8 mouse cellular contexts compared by ENCODE assay signal in the genomic region with DNA sequence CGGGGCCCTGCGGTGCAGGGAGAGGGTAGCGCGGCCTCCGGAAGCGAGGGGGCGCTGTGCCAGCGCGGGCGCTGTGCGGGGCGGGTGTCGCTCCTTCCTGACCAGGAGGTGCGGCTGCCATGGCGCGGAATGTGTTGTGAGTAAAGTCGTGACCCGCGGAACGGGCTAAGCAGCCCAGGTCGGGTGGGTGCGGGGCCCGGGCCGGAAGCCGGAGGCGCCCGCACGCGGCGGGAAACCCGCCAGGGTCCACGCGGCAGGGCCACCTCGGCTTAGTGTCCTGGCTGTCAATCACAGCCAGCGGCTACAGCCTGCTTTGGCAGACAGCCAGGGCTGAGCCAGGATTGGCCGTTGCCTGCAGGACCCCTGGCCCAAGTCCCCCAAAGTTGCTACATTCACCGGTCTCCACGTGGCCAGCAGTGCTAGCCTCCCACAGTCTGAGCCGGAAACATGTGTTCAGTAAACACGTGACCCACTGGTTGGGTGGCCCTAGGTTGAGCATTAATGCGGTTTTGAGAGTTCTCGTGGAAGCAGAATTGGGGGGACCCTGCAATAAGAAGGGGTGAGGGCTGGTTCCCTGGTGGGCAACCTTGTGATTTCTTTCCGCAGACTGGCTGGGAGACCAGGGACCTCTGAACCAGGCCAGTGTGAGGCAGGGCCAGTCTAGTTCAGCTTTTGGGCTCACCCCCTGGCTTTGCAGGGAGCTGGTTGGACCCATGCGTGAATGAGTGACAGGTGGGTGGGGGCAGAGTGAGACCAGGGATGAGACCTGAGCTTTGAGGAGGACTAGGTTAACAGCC. TPM values are rescaled to one million over a fixed set of nuclear protein-coding genes. Genes with fewer than 3 reads are reported as not detected.
DNase-seq lines count a peak whose midpoint lies in the region; ATAC-seq lines count a peak whose summit lies in the region.

No protein-coding gene starts in this region.

- DNase-seq in T-cell, adult 2 months (ENCODE audit: low spot score) = peak; percentile 88
- peak; percentile 95 to 96 for DNase-seq in cerebellum, postnatal 25 days
- peak; percentile 82 to 84 for DNase-seq in frontal cortex, postnatal 36 days (ENCODE audit: low spot score in 2 of 2)
- peak; percentile 70 for DNase-seq in left cerebral cortex, adult 11 months (ENCODE audit: low spot score)
- DNase-seq in lung, postnatal 36 days = peak; percentile 88
- peak; percentile 91 for DNase-seq in retina, embryonic 14.5 days (ENCODE audit: low spot score)
- peak; percentile 82 to 85 for DNase-seq in thymus, postnatal 36 days

- peak overlapping the region; percentile 87 for H3K4me3 ChIP-seq in hindbrain, embryonic 15.5 days

- WGBS in hindbrain, embryonic 15.5 days = under 1% methylated on average over 35 of the region's 44 CpGs

- H3K4me1 ChIP-seq in hindbrain, embryonic 15.5 days (replicated peaks) = peaks cover 22% of the 10 kb centered on the region

- no peaks in the 10 kb centered on the region for H3K27me3 ChIP-seq in hindbrain, embryonic 15.5 days

- peak overlapping the region; percentile 73 for H3K9ac ChIP-seq in hindbrain, embryonic 15.5 days

- H3K27ac ChIP-seq in hindbrain, embryonic 15.5 days (replicated peaks) = peak overlapping the region; percentile 83

- H3K4me2 ChIP-seq in hindbrain, embryonic 15.5 days = peak overlapping the region; percentile 71

- H3K9me3 ChIP-seq in hindbrain, embryonic 15.5 days = no peaks in the 10 kb centered on the region

- H3K36me3 ChIP-seq in hindbrain, embryonic 15.5 days = 0 out of 2 replicates have a peak, but pooled peaks cover 2% of the 10 kb centered on the region

- peak; percentile 90 for ATAC-seq in hindbrain, embryonic 15.5 days (ENCODE audit: low FRiP score, low read depth)

RNA-seq across cellular contexts. Expression of a gene that starts 0.8 kb away (rescaled TPM):
- 21.1 and 21.6 TPM in 2 replicates for polyA plus RNA-seq in hindbrain, embryonic 15.5 days (2015; fragmentation: Nextera tagmentation; extraction: Ambion mirVana)

RNA-seq across cellular contexts. Expression of a gene that starts 34.6 kb away (rescaled TPM):
- 3.3 and 3.6 TPM in 2 replicates for polyA plus RNA-seq in hindbrain, embryonic 15.5 days (2015; fragmentation: Nextera tagmentation; extraction: Ambion mirVana)

Comparison
In these comparisons a context has a peak if more than half of its experiments do, and no peak if none do; other contexts are left out.
1. Peak in every context shown above with its lines: DNase-seq, ATAC-seq, H3K4me3 ChIP-seq and H3K27ac ChIP-seq.